ENCODE assay signal across 18 mouse cellular contexts in the genomic region with DNA sequence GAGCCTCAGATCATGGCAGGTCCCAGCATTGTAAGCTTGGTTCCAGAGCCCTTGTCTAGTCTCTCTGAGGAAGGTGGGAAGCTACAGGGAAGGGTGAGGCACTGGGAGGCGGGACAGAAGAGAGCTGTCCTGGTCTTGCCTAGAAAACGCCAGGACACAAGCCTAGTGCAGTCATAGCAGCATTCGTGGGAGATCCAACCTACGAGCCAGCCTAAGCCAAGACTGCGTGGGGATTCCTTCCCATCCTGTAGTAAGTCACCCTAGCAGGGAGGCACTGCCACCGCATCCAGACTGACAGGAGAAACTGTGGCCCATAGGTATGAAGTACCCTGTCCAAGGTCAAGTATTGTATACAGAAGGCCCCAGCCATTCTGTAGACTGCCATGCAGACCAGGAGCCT. TPM values are rescaled to one million over a fixed set of nuclear protein-coding genes. Genes with fewer than 3 reads are reported as not detected.
A peak's percentile ranks its signal among the peaks of the same experiment; 100 is the strongest.
DNase-seq lines count a peak whose midpoint lies in the region; ATAC-seq and TF ChIP-seq lines count a peak whose summit lies in the region.
"Had no signal": no experiment of that assay in that cellular context is flagged by ENCODE, and none has a peak within 500 bp of the region (broad histone marks: within the 10 kb centered on the region; RNA-seq: fewer than 3 reads in every experiment).

No protein-coding gene starts in this region.

- no peaks in the 10 kb centered on the region for H3K27me3 ChIP-seq in hindbrain, embryonic 13.5 days
- no peaks in the 10 kb centered on the region for H3K27me3 ChIP-seq in hindbrain, postnatal 0 days (ENCODE audit: insufficient read depth, low read length)
- H3K27me3 ChIP-seq in midbrain, embryonic 13.5 days: no peaks in the 10 kb centered on the region
- H3K27me3 ChIP-seq in midbrain, embryonic 10.5 days (ENCODE audit: low read depth, poor library complexity, severe bottlenecking): peaks cover 60% of the 10 kb centered on the region

- peaks cover 61% of the 10 kb centered on the region for H3K4me1 ChIP-seq in hindbrain, embryonic 13.5 days (replicated peaks)
- H3K4me1 ChIP-seq in hindbrain, postnatal 0 days (ENCODE audit: insufficient read depth, low read length): peaks cover 32% of the 10 kb centered on the region
- H3K4me1 ChIP-seq in midbrain, embryonic 13.5 days (replicated peaks): peaks cover 59% of the 10 kb centered on the region
- H3K4me1 ChIP-seq in midbrain, embryonic 10.5 days: peaks cover 69% of the 10 kb centered on the region

- no peak overlapping the region for H3K4me3 ChIP-seq in hindbrain, embryonic 13.5 days
- no peak overlapping the region for H3K4me3 ChIP-seq in hindbrain, postnatal 0 days (ENCODE audit: low read length)
- H3K4me3 ChIP-seq in midbrain, embryonic 13.5 days (replicated peaks): no peak overlapping the region
- no peak overlapping the region for H3K4me3 ChIP-seq in midbrain, embryonic 10.5 days
- H3K4me3 ChIP-seq: embryonic facial prominence, embryonic 12.5 days; heart, adult 2 months; heart, embryonic 15.5 days had no signal

- peak overlapping the region; percentile 100 for H3K27ac ChIP-seq in hindbrain, embryonic 13.5 days
- no peak overlapping the region for H3K27ac ChIP-seq in hindbrain, postnatal 0 days
- 0 out of 2 replicates have a peak overlapping the region, but pooled peaks have one; percentile 16 for H3K27ac ChIP-seq in midbrain, embryonic 13.5 days
- no peak overlapping the region for H3K27ac ChIP-seq in midbrain, embryonic 10.5 days (replicated peaks)
- H3K27ac ChIP-seq: embryonic facial prominence, embryonic 12.5 days; heart, adult 2 months; heart, embryonic 15.5 days had no signal

- H3K4me2 ChIP-seq in hindbrain, embryonic 13.5 days: no peak overlapping the region; the same call in 1 of the 2 replicates
- no peak overlapping the region for H3K4me2 ChIP-seq in hindbrain, postnatal 0 days (ENCODE audit: low read depth, low read length)
- peak overlapping the region; percentile 96; the same call in 1 of the 2 replicates for H3K4me2 ChIP-seq in midbrain, embryonic 13.5 days (replicated peaks)
- H3K4me2 ChIP-seq: embryonic facial prominence, embryonic 12.5 days; heart, embryonic 11.5 days; heart, embryonic 15.5 days had no signal

- H3K36me3 ChIP-seq in hindbrain, embryonic 13.5 days: peaks cover 10% of the 10 kb centered on the region
- no peaks in the 10 kb centered on the region for H3K36me3 ChIP-seq in hindbrain, postnatal 0 days (ENCODE audit: insufficient read depth, low read length)
- peaks cover 19% of the 10 kb centered on the region for H3K36me3 ChIP-seq in midbrain, embryonic 13.5 days
- peaks cover 21% of the 10 kb centered on the region for H3K36me3 ChIP-seq in midbrain, embryonic 10.5 days
- H3K36me3 ChIP-seq: embryonic facial prominence, embryonic 12.5 days; heart, embryonic 15.5 days had no signal

- no peaks in the 10 kb centered on the region for H3K9me3 ChIP-seq in hindbrain, embryonic 13.5 days
- H3K9me3 ChIP-seq in hindbrain, postnatal 0 days (ENCODE audit: low read length): no peaks in the 10 kb centered on the region
- no peaks in the 10 kb centered on the region for H3K9me3 ChIP-seq in midbrain, embryonic 13.5 days
- no peaks in the 10 kb centered on the region for H3K9me3 ChIP-seq in midbrain, embryonic 10.5 days (replicated peaks)
- H3K9me3 ChIP-seq: embryonic facial prominence, embryonic 12.5 days; heart, embryonic 15.5 days had no signal

- peak overlapping the region; percentile 98; the same call in 1 of the 2 replicates for H3K9ac ChIP-seq in hindbrain, embryonic 13.5 days
- H3K9ac ChIP-seq in hindbrain, postnatal 0 days (replicated peaks; ENCODE audit: low read length): no peak overlapping the region
- H3K9ac ChIP-seq in midbrain, embryonic 13.5 days (replicated peaks): peak overlapping the region; percentile 42; the same call in 1 of the 2 replicates
- H3K9ac ChIP-seq: embryonic facial prominence, embryonic 12.5 days; heart, embryonic 15.5 days had no signal

- ATAC-seq in hindbrain, embryonic 13.5 days (ENCODE audit: low FRiP score): no peak
- ATAC-seq in hindbrain, postnatal 0 days: no peak
- ATAC-seq in midbrain, embryonic 13.5 days: no peak

- TF ChIP-seq CTCF in hindbrain, postnatal 0 days (IDR thresholded peaks at IDR 0.05; ENCODE audit: low read depth): no peak

- 81% methylated on average over 6 of the region's 6 CpGs for WGBS in hindbrain, embryonic 13.5 days
- 74% methylated on average over 6 of the region's 6 CpGs for WGBS in hindbrain, postnatal 0 days
- 74% methylated on average over 6 of the region's 6 CpGs for WGBS in midbrain, embryonic 13.5 days
- WGBS in midbrain, embryonic 10.5 days: 77% methylated on average over 6 of the region's 6 CpGs

- peak; percentile 25 for DNase-seq in cerebellum, adult 9-10 months
- no peak for DNase-seq in cerebellum, postnatal 14 days
- DNase-seq in hindbrain, postnatal 0 days (ENCODE audit: low spot score): no peak
- no peak for DNase-seq in midbrain, embryonic 10.5 days (ENCODE audit: low spot score)
- peak; percentile 63 for DNase-seq in brain, adult 2 months (ENCODE audit: low read depth, low spot score)
- DNase-seq: adrenal gland, postnatal 10 days; gastrocnemius, postnatal 14 days; heart, adult 2 months; heart, postnatal 14 days had no signal

RNA-seq across cellular contexts. Expression of gene Lrrc4b, which starts 3.7 kb away (rescaled TPM):
- 14.6 and 15.6 TPM in 2 replicates for polyA plus RNA-seq in hindbrain, embryonic 13.5 days (2015; fragmentation: Nextera tagmentation; extraction: Ambion mirVana)
- 562 and 663 TPM in 2 replicates for total RNA-seq in hindbrain, postnatal 0 days (2014; rRNA removed)
- polyA plus RNA-seq in hindbrain, postnatal 0 days (2015; fragmentation: Nextera tagmentation; extraction: Ambion mirVana): 19.6 and 22.7 TPM in 2 replicates
- 15.7 and 16.4 TPM in 2 replicates for polyA plus RNA-seq in midbrain, embryonic 13.5 days (2015; fragmentation: Nextera tagmentation; extraction: Ambion mirVana)
- 2.4 and 3.5 TPM in 2 replicates for polyA plus RNA-seq in midbrain, embryonic 10.5 days (2016; fragmentation: Nextera tagmentation; extraction: Ambion mirVana)
- total RNA-seq: hematopoietic stem cell, adult 5-6 weeks had no signal
- polyA plus RNA-seq: C2C12 had no signal

RNA-seq across cellular contexts. Expression of gene Aspdh, which starts 32.6 kb away (rescaled TPM):
- 5.6 and 6.5 TPM in 2 replicates for polyA plus RNA-seq in hindbrain, embryonic 13.5 days (2015; fragmentation: Nextera tagmentation; extraction: Ambion mirVana)
- 10.2 and 15.5 TPM in 2 replicates for total RNA-seq in hindbrain, postnatal 0 days (2014; rRNA removed)
- polyA plus RNA-seq in hindbrain, postnatal 0 days (2015; fragmentation: Nextera tagmentation; extraction: Ambion mirVana): 3.1 and 3.8 TPM in 2 replicates
- polyA plus RNA-seq in midbrain, embryonic 13.5 days (2015; fragmentation: Nextera tagmentation; extraction: Ambion mirVana): 8.6 and 10.8 TPM in 2 replicates
- 0.99 and 2.0 TPM in 2 replicates for polyA plus RNA-seq in midbrain, embryonic 10.5 days (2016; fragmentation: Nextera tagmentation; extraction: Ambion mirVana)
- total RNA-seq: gastrocnemius, adult 18-20 months; gastrocnemius, postnatal 14 days; hematopoietic stem cell, adult 5-6 weeks; MEL had no signal
- polyA plus RNA-seq: C2C12 had no signal

RNA-seq across cellular contexts. Expression of gene Josd2, which starts 35.2 kb away (rescaled TPM):
- polyA plus RNA-seq in hindbrain, embryonic 13.5 days (2015; fragmentation: Nextera tagmentation; extraction: Ambion mirVana): 45.8 and 46.2 TPM in 2 replicates
- 32.7 and 44.5 TPM in 2 replicates for total RNA-seq in hindbrain, postnatal 0 days (2014; rRNA removed)
- polyA plus RNA-seq in hindbrain, postnatal 0 days (2015; fragmentation: Nextera tagmentation; extraction: Ambion mirVana): 28.3 and 32.7 TPM in 2 replicates
- polyA plus RNA-seq in midbrain, embryonic 13.5 days (2015; fragmentation: Nextera tagmentation; extraction: Ambion mirVana): 41.6 and 44.8 TPM in 2 replicates
- 71.6 and 76.8 TPM in 2 replicates for polyA plus RNA-seq in midbrain, embryonic 10.5 days (2016; fragmentation: Nextera tagmentation; extraction: Ambion mirVana)

RNA-seq across cellular contexts. Expression of gene 1700008O03Rik, which starts 46.9 kb away (rescaled TPM):
- polyA plus RNA-seq in hindbrain, embryonic 13.5 days (2015; fragmentation: Nextera tagmentation; extraction: Ambion mirVana): 1.8 and 2.4 TPM in 2 replicates
- total RNA-seq in hindbrain, postnatal 0 days (2014; rRNA removed): 1.4 and 2.3 TPM in 2 replicates
- 3.3 and 3.6 TPM in 2 replicates for polyA plus RNA-seq in hindbrain, postnatal 0 days (2015; fragmentation: Nextera tagmentation; extraction: Ambion mirVana)
- 0.70 and 1.4 TPM in 2 replicates for polyA plus RNA-seq in midbrain, embryonic 13.5 days (2015; fragmentation: Nextera tagmentation; extraction: Ambion mirVana)
- 1.7 TPM in 2 replicates for polyA plus RNA-seq in midbrain, embryonic 10.5 days (2016; fragmentation: Nextera tagmentation; extraction: Ambion mirVana)
- total RNA-seq: gastrocnemius, postnatal 14 days; MEL had no signal

RNA-seq across cellular contexts. Expression of gene Syt3, which starts 48.6 kb away (rescaled TPM):
- 26.1 and 27.7 TPM in 2 replicates for polyA plus RNA-seq in hindbrain, embryonic 13.5 days (2015; fragmentation: Nextera tagmentation; extraction: Ambion mirVana)
- 130 and 154 TPM in 2 replicates for total RNA-seq in hindbrain, postnatal 0 days (2014; rRNA removed)
- polyA plus RNA-seq in hindbrain, postnatal 0 days (2015; fragmentation: Nextera tagmentation; extraction: Ambion mirVana): 73.7 and 79.2 TPM in 2 replicates
- polyA plus RNA-seq in midbrain, embryonic 13.5 days (2015; fragmentation: Nextera tagmentation; extraction: Ambion mirVana): 16.9 and 17.6 TPM in 2 replicates
- polyA plus RNA-seq in midbrain, embryonic 10.5 days (2016; fragmentation: Nextera tagmentation; extraction: Ambion mirVana): 1.9 and 2.0 TPM in 2 replicates
- polyA plus RNA-seq: C2C12 had no signal

Comparison
In these comparisons a context has a peak if more than half of its experiments do, and no peak if none do; other contexts are left out.
1. DNase-seq: peak in cerebellum, adult 9-10 months (single experiment) and brain, adult 2 months (single experiment); none in cerebellum, postnatal 14 days (0 of 2), hindbrain, postnatal 0 days (single experiment) and midbrain, embryonic 10.5 days (single experiment).
2. H3K27ac ChIP-seq: peak in hindbrain, embryonic 13.5 days (single experiment) and midbrain, embryonic 13.5 days (single experiment); none in hindbrain, postnatal 0 days (single experiment) and midbrain, embryonic 10.5 days (single experiment).